Comparison of ENCODE assay signal across 23 mouse cellular contexts in the genomic region with DNA sequence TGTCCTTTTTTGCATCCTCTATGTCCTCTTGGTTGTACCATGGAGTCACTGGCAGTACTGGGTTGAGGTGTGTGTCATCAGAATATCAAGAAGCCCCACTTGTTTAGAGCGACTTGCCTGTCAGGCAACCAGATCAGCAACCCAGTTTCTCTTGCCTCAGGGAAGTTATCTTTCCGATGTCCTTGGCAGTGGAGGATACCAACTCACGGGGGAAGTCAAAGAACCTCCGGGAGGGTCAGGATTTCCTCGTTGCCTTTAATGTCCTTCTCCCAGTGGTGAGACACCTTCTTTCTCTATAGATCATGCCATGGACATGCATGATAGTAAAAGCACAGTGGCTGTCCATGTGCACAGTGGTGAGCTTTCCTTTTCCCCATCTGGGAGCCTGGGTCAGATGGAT. TPM values are rescaled to one million over a fixed set of nuclear protein-coding genes. Genes with fewer than 3 reads are reported as not detected.
"Had no signal": no experiment of that assay in that cellular context is flagged by ENCODE, and none has a peak within 500 bp of the region (broad histone marks: within the 10 kb centered on the region; RNA-seq: fewer than 3 reads in every experiment).

No protein-coding gene starts in this region.

- H3K4me3 ChIP-seq: gastrocnemius, adult 2 months; heart, embryonic 10.5 days; heart, embryonic 12.5 days; hindbrain, embryonic 10.5 days; hindbrain, embryonic 12.5 days; intestine, embryonic 15.5 days; layer of hippocampus, adult 2 months; left cerebral cortex, adult 2 months; limb, embryonic 13.5 days; limb, embryonic 15.5 days; liver, embryonic 12.5 days had no signal

- H3K36me3 ChIP-seq: heart, embryonic 10.5 days; heart, embryonic 12.5 days; hindbrain, embryonic 10.5 days; hindbrain, embryonic 12.5 days; intestine, embryonic 15.5 days; limb, embryonic 13.5 days; limb, embryonic 15.5 days; liver, embryonic 12.5 days had no signal

- H3K27ac ChIP-seq: heart, embryonic 10.5 days; hindbrain, embryonic 10.5 days; hindbrain, embryonic 12.5 days; hindbrain, embryonic 14.5 days; intestine, embryonic 15.5 days; layer of hippocampus, adult 2 months; left cerebral cortex, adult 2 months; limb, embryonic 13.5 days; limb, embryonic 15.5 days; liver, embryonic 12.5 days; liver, embryonic 14.5 days had no signal

- DNase-seq: gastrocnemius, postnatal 10 days; heart, postnatal 10 days; heart, postnatal 4 days; kidney, adult 18-20 months; kidney, adult 8-10 months; kidney, postnatal 10 days; kidney, postnatal 25 days; kidney, postnatal 4 days had no signal

- H3K27me3 ChIP-seq: heart, embryonic 12.5 days; hindbrain, embryonic 12.5 days; intestine, embryonic 15.5 days; limb, embryonic 13.5 days; limb, embryonic 15.5 days; liver, embryonic 12.5 days had no signal

- H3K4me1 ChIP-seq: heart, embryonic 10.5 days; heart, embryonic 12.5 days; hindbrain, embryonic 10.5 days; hindbrain, embryonic 12.5 days had no signal

RNA-seq across cellular contexts. Expression of a gene that starts 9.1 kb away (rescaled TPM):
- polyA plus RNA-seq: inflammation-experienced regulatory T-cells, adult 6 months had no signal

RNA-seq across cellular contexts. Expression of a gene that starts 37.4 kb away (rescaled TPM):
- polyA plus RNA-seq: inflammation-experienced regulatory T-cells, adult 6 months had no signal

RNA-seq across cellular contexts. Expression of a gene that starts 40.1 kb away (rescaled TPM):
- total RNA-seq: granulocyte monocyte progenitor cell, adult 5-6 weeks had no signal
- polyA plus RNA-seq: inflammation-experienced regulatory T-cells, adult 6 months had no signal
